Mouse (Mus musculus) midbrain, postnatal 0 days (tissue): Measurements from ENCODE around the gene Smg5. TPM values are rescaled to one million over a fixed set of nuclear protein-coding genes. Genes with fewer than 3 reads are reported as not detected.

ENCODE experiments used
- ATAC-seq: fragments of 200-750 bp; cut with Nextera tagmentation; 2 replicates; pipeline ENCODE4 v1.8.0; 2017; ENCODE audit warnings: moderate number of reproducible peaks, mild to moderate bottlenecking, moderate TSS enrichment, moderate library complexity; ENCODE audit not compliant: low FRiP score
- DNase-seq: peaks from one replicate; pipeline ENCODE4 v3.0.0-alpha.2; 2015; ENCODE audit warnings: low spot score
- H3K27ac ChIP-seq: fragments of 300-500 bp; sonication (generic); 2 replicates; pipeline ENCODE4 v1.5.1; 2014; ENCODE audit warnings: low read depth, mild to moderate bottlenecking, low read length, mixed read lengths
- H3K27me3 ChIP-seq: fragments of 300-500 bp; sonication (generic); 2 replicates; pipeline ENCODE4 v1.6.1; 2014; ENCODE audit warnings: low read length, control low read depth, mixed read lengths; ENCODE audit not compliant: insufficient read depth
- H3K36me3 ChIP-seq: fragments of 300-500 bp; sonication (generic); 2 replicates; pipeline ENCODE4 v1.6.1; 2014; ENCODE audit warnings: low read length, control low read depth, mixed read lengths; ENCODE audit not compliant: insufficient read depth
- H3K4me1 ChIP-seq: fragments of 300-500 bp; sonication (generic); 2 replicates; pipeline ENCODE4 v1.6.1; 2014; ENCODE audit warnings: mild to moderate bottlenecking, control low read depth, antibody characterized with exemption, low read length, mixed read lengths; ENCODE audit not compliant: insufficient read depth
- H3K4me2 ChIP-seq: fragments of 300-500 bp; sonication (generic); 2 replicates; pipeline ENCODE4 v1.6.1; 2014; ENCODE audit warnings: low read depth, mild to moderate bottlenecking, low read length, mixed read lengths; ENCODE audit not compliant: poor library complexity, severe bottlenecking
- H3K4me3 ChIP-seq: fragments of 300-500 bp; sonication (generic); 2 replicates; pipeline ENCODE4 v1.5.1; 2014; ENCODE audit warnings: low read depth, mild to moderate bottlenecking, low read length, moderate library complexity
- H3K9ac ChIP-seq: fragments of 300-500 bp; sonication (generic); replicated peaks from 2 replicates; pipeline ENCODE4 v1.6.1; 2014; ENCODE audit warnings: mild to moderate bottlenecking, low read length, moderate library complexity, mixed read lengths; ENCODE audit not compliant: poor library complexity, severe bottlenecking
- H3K9me3 ChIP-seq: fragments of 300-500 bp; sonication (generic); 2 replicates; pipeline ENCODE4 v1.6.1; 2016; ENCODE audit warnings: low read length, control low read depth
- CTCF ChIP-seq: IDR thresholded peaks from 2 replicates; pipeline ENCODE4 v1.5.1; 2016; ENCODE audit warnings: antibody characterized with exemption, mild to moderate bottlenecking
- WGBS: fragments of 180-500 bp; shearing (Covaris S2); extraction: QIAGEN DNeasy Blood & Tissue Kit; methylation state at CpG from one replicate; pipeline ENCODE4 v1.1.7; 2014; 5-methylcytosine and 5-hydroxymethylcytosine counted together
- polyA plus RNA-seq: library from polyadenylated mRNA; unstranded; fragments of >200 nt; fragmentation: Nextera tagmentation; extraction: Ambion mirVana; gene quantifications from 2 replicates; pipeline ENCODE4 v1.2.1, GENCODE M21; 2015
- total RNA-seq: library from RNA; depleted of rRNA; stranded (reverse); fragments of >200 nt; gene quantifications from 2 replicates; pipeline ENCODE4 v1.2.3, GENCODE M21; 2014

Gene Smg5
- total and polyA plus RNA-seq, 2 experiments from 2014 or later: 49.4 to 86.7 TPM

GRCm38 (mm10) chr3:88337367-88338020, 1.4 kb downstream of the Smg5 start:
- no peak overlapping the region for H3K9ac ChIP-seq
- H3K36me3 ChIP-seq: peaks cover 9% of the 10 kb centered on the region; the same call in 1 of the 2 replicates
- peak overlapping the region; percentile 56 for H3K4me2 ChIP-seq
- TF ChIP-seq CTCF: peak; percentile 3; the same call in 1 of the 2 replicates
- H3K4me3 ChIP-seq: no peak overlapping the region; the same call in 1 of the 2 replicates
- WGBS: 87% methylated on average over 11 of the region's 11 CpGs
- H3K4me1 ChIP-seq: peaks cover 9% of the 10 kb centered on the region; the same call in 1 of the 2 replicates
- no peak for ATAC-seq
- H3K27me3 ChIP-seq: no peaks in the 10 kb centered on the region
- H3K9me3 ChIP-seq: no peaks in the 10 kb centered on the region
- no peak for DNase-seq
- no peak overlapping the region for H3K27ac ChIP-seq

- H3K4me2 ChIP-seq: no peak overlapping the region
- WGBS: 93% methylated on average over 7 of the region's 7 CpGs
- H3K4me1 ChIP-seq: peaks cover 9% of the 10 kb centered on the region; the same call in 1 of the 2 replicates
- no peak overlapping the region for H3K4me3 ChIP-seq
- ATAC-seq (no peak), DNase-seq (no peak)
- no peaks in the 10 kb centered on the region for H3K27me3 ChIP-seq
- H3K9ac ChIP-seq: no peak overlapping the region
- no peak for TF ChIP-seq CTCF
- no peaks in the 10 kb centered on the region for H3K9me3 ChIP-seq
- no peak overlapping the region for H3K27ac ChIP-seq
- H3K36me3 ChIP-seq: peaks cover 17% of the 10 kb centered on the region
Observed at GRCm38 (mm10) chr3:88338316-88338715, 2.3 kb downstream of the Smg5 start.

GRCm38 (mm10) chr3:88339006-88339405, 2.9 kb downstream of the Smg5 start:
- Histone ChIP-seq H3K36me3 (peaks cover 24% of the 10 kb centered on the region), H3K27me3 (no peaks in the 10 kb centered on the region), H3K4me2 (no peak overlapping the region), H3K27ac (no peak overlapping the region), H3K4me1 (peaks cover 9% of the 10 kb centered on the region; the same call in 1 of the 2 replicates), H3K9me3 (no peaks in the 10 kb centered on the region), H3K9ac (no peak overlapping the region), H3K4me3 (no peak overlapping the region)
- WGBS: 79% methylated on average over 3 of the region's 3 CpGs
- no peak for TF ChIP-seq CTCF
- ATAC-seq: no peak
- DNase-seq: no peak

- TF ChIP-seq CTCF: no peak
- 95% methylated on average over 13 of the region's 13 CpGs for WGBS
- no peak overlapping the region for H3K4me2 ChIP-seq
- no peak overlapping the region for H3K4me3 ChIP-seq
- H3K9ac ChIP-seq: no peak overlapping the region
- ATAC-seq (no peak), DNase-seq (no peak)
- H3K27ac ChIP-seq: no peak overlapping the region
- H3K36me3 ChIP-seq: peaks cover 93% of the 10 kb centered on the region
- no peaks in the 10 kb centered on the region for H3K27me3 ChIP-seq
- H3K4me1 ChIP-seq: no peaks in the 10 kb centered on the region
- no peaks in the 10 kb centered on the region for H3K9me3 ChIP-seq
Observed at GRCm38 (mm10) chr3:88350732-88351131, 14.7 kb downstream of the Smg5 start.

- Histone ChIP-seq H3K9me3 (no peaks in the 10 kb centered on the region), H3K4me1 (no peaks in the 10 kb centered on the region), H3K4me3 (no peak overlapping the region), H3K27ac (no peak overlapping the region), H3K4me2 (no peak overlapping the region), H3K36me3 (peaks cover 88% of the 10 kb centered on the region), H3K9ac (no peak overlapping the region), H3K27me3 (no peaks in the 10 kb centered on the region)
- 93% methylated on average over 9 of the region's 9 CpGs for whole genome bisulfite sequencing
- no peak for TF ChIP-seq CTCF
- ATAC-seq (no peak), DNase-seq (no peak)
Observed at GRCm38 (mm10) chr3:88352907-88353306, 16.8 kb downstream of the Smg5 start.

DNA sequence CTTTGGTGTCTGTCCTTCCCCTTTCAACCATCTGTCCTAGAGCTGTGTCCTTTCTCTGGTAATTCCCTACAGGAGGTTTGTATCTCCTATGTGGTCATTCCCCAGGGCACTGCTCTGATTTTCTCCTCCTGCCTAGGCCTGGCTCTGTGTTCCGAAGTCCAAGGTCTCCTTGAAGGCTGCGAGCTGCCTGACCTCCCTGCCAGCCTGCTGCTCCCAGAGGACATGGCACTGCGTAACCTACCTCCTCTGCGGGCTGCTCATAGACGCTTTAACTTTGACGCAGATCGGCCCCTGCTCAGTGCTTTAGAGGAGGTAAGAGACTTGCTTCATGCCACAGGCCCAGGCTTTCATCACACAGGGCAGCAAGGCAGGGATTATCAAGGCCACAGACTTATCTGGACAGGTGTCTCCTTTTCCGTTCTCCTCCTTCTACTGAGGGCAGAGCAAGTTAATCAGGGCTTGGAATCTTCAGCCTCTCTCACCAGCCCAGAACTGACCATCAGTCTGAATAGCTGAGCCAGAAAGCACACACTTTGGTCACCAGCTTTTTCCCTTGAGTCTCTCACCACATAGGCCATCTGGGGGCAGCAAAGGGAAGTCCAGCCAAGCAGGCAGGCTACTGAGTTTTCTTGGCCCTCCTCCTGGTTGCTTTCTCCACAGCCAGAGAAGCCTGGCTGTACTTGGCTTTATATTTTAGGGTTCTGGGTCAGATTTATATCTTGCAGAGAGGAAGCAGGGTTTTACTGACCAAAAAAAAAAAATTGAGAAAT, 18.5 kb downstream of the Smg5 start:
- H3K4me3 ChIP-seq: no peak overlapping the region
- H3K9me3 ChIP-seq: no peaks in the 10 kb centered on the region
- H3K27ac ChIP-seq: no peak overlapping the region
- no peak for ATAC-seq
- TF ChIP-seq CTCF: peak; percentile 42
- 96% methylated on average over 8 of the region's 8 CpGs for WGBS
- no peak overlapping the region for H3K4me2 ChIP-seq
- H3K9ac ChIP-seq: no peak overlapping the region
- H3K4me1 ChIP-seq: no peaks in the 10 kb centered on the region
- H3K36me3 ChIP-seq: peaks cover 88% of the 10 kb centered on the region
- H3K27me3 ChIP-seq: no peaks in the 10 kb centered on the region
- DNase-seq: peak; percentile 24
